Mouse (Mus musculus): ENCODE data around the gene Ndufs1. TPM values are rescaled to one million over a fixed set of nuclear protein-coding genes. Genes with fewer than 3 reads are reported as not detected.

Ndufs1 gene
- polyA plus RNA-seq, 1 experiment = 92.9 TPM

- no peak overlapping the region for H3K27ac ChIP-seq (ENCODE audit: insufficient read depth, low read length)
These were observed 64.3 kb downstream of the Ndufs1 start for GRCm38 (mm10) chr1:63112151-63112864.

GRCm38 (mm10) chr1:63110536-63111285 lies 65.9 kb downstream of the Ndufs1 start:
- Histone ChIP-seq H3K4me1 (ENCODE audit: control insufficient read depth, insufficient read depth, low read length) (no peaks in the 10 kb centered on the region), H3K27ac (ENCODE audit: insufficient read depth, low read length) (no peak overlapping the region), H3K4me3 (ENCODE audit: insufficient read depth, low read length) (no peak overlapping the region)
- no peak for TF ChIP-seq POLR2A (IDR thresholded peaks at IDR 0.05; ENCODE audit: low read depth, low read length)
- TF ChIP-seq CTCF (IDR thresholded peaks at IDR 0.05; ENCODE audit: borderline replicate concordance, insufficient read depth, low read length) = 0 out of 2 replicates have a peak, but pooled peaks have one; percentile 14

More at GRCm38 (mm10) chr1:63112151-63112864, 64.3 kb downstream of the Ndufs1 start:
- Histone ChIP-seq H3K4me3 (ENCODE audit: insufficient read depth, low read length) (peak overlapping the region; percentile 79), H3K4me1 (ENCODE audit: control insufficient read depth, insufficient read depth, low read length) (no peaks in the 10 kb centered on the region)
- TF ChIP-seq POLR2A (IDR thresholded peaks at IDR 0.05; ENCODE audit: low read depth, low read length) (no peak), CTCF (IDR thresholded peaks at IDR 0.05; ENCODE audit: borderline replicate concordance, insufficient read depth, low read length) (no peak)

- TF ChIP-seq POLR2A (IDR thresholded peaks at IDR 0.05; ENCODE audit: low read depth, low read length) = no peak
- TF ChIP-seq CTCF (IDR thresholded peaks at IDR 0.05; ENCODE audit: borderline replicate concordance, insufficient read depth, low read length) = no peak
- H3K4me3 ChIP-seq (ENCODE audit: insufficient read depth, low read length) = no peak overlapping the region
- H3K4me1 ChIP-seq (ENCODE audit: control insufficient read depth, insufficient read depth, low read length) = no peaks in the 10 kb centered on the region
- no peak overlapping the region for H3K27ac ChIP-seq (ENCODE audit: insufficient read depth, low read length)
These were observed 68.9 kb downstream of the Ndufs1 start for GRCm38 (mm10) chr1:63107614-63108327.

- Histone ChIP-seq H3K27ac (ENCODE audit: insufficient read depth, low read length) (no peak overlapping the region), H3K4me1 (ENCODE audit: control insufficient read depth, insufficient read depth, low read length) (0 out of 2 replicates have a peak, but pooled peaks cover 5% of the 10 kb centered on the region), H3K4me3 (ENCODE audit: insufficient read depth, low read length) (no peak overlapping the region)
- no peak for TF ChIP-seq CTCF (IDR thresholded peaks at IDR 0.05; ENCODE audit: borderline replicate concordance, insufficient read depth, low read length)
- TF ChIP-seq POLR2A (IDR thresholded peaks at IDR 0.05; ENCODE audit: low read depth, low read length) = no peak
These were observed 73.7 kb downstream of the Ndufs1 start for GRCm38 (mm10) chr1:63102758-63103451.

- no peak overlapping the region for H3K27ac ChIP-seq (ENCODE audit: insufficient read depth, low read length)
- no peak overlapping the region for H3K4me3 ChIP-seq (ENCODE audit: insufficient read depth, low read length)
- 0 out of 2 replicates have a peak, but pooled peaks cover 5% of the 10 kb centered on the region for H3K4me1 ChIP-seq (ENCODE audit: control insufficient read depth, insufficient read depth, low read length)
- no peak for TF ChIP-seq POLR2A (IDR thresholded peaks at IDR 0.05; ENCODE audit: low read depth, low read length)
- TF ChIP-seq CTCF (IDR thresholded peaks at IDR 0.05; ENCODE audit: borderline replicate concordance, insufficient read depth, low read length) = no peak
These were observed 76.4 kb downstream of the Ndufs1 start for GRCm38 (mm10) chr1:63100196-63100595.

GRCm38 (mm10) chr1:63098831-63099230 lies 77.8 kb downstream of the Ndufs1 start:
- Histone ChIP-seq H3K4me1 (ENCODE audit: control insufficient read depth, insufficient read depth, low read length) (0 out of 2 replicates have a peak, but pooled peaks cover 5% of the 10 kb centered on the region), H3K4me3 (ENCODE audit: insufficient read depth, low read length) (no peak overlapping the region), H3K27ac (ENCODE audit: insufficient read depth, low read length) (no peak overlapping the region)
- TF ChIP-seq POLR2A (IDR thresholded peaks at IDR 0.05; ENCODE audit: low read depth, low read length) = no peak
- TF ChIP-seq CTCF (IDR thresholded peaks at IDR 0.05; ENCODE audit: borderline replicate concordance, insufficient read depth, low read length) = no peak

GRCm38 (mm10) chr1:63096071-63096470 lies 80.6 kb downstream of the Ndufs1 start:
- Histone ChIP-seq H3K4me1 (ENCODE audit: control insufficient read depth, insufficient read depth, low read length) (0 out of 2 replicates have a peak, but pooled peaks cover 5% of the 10 kb centered on the region), H3K4me3 (ENCODE audit: insufficient read depth, low read length) (no peak overlapping the region), H3K27ac (ENCODE audit: insufficient read depth, low read length) (no peak overlapping the region)
- no peak for TF ChIP-seq POLR2A (IDR thresholded peaks at IDR 0.05; ENCODE audit: low read depth, low read length)
- no peak for TF ChIP-seq CTCF (IDR thresholded peaks at IDR 0.05; ENCODE audit: borderline replicate concordance, insufficient read depth, low read length)

Other genes starting within 250 kb of the Ndufs1 start
- 17.4 and 19.7 TPM in 2 replicates for gene Ino80d, start 62.2 kb downstream of the Ndufs1 start, polyA plus RNA-seq (2011; ENCODE audit: insufficient read length, low read depth, missing spikeins)
- 2,343 and 2,477 TPM in 2 replicates for gene Eef1b2, start within 50 bp of the Ndufs1 start, polyA plus RNA-seq (2011; ENCODE audit: insufficient read length, low read depth, missing spikeins)
- gene Gpr1, start 37.7 kb upstream of the Ndufs1 start, polyA plus RNA-seq (2011; ENCODE audit: insufficient read length, low read depth, missing spikeins) = 0.88 and 1.7 TPM in 2 replicates
- 4.6 and 8.0 TPM in 2 replicates for gene Zdbf2, start 96.4 kb upstream of the Ndufs1 start, polyA plus RNA-seq (2011; ENCODE audit: insufficient read length, low read depth, missing spikeins)